Mouse (Mus musculus): Measurements from ENCODE around the gene Ddx39b. TPM values are rescaled to one million over a fixed set of nuclear protein-coding genes. Genes with fewer than 3 reads are reported as not detected.
A peak's percentile ranks its signal among the peaks of the same experiment; 100 is the strongest.

The Ddx39b gene
- total and polyA plus RNA-seq, 3 experiments = 206 to 787 (median 581) TPM

DNA sequence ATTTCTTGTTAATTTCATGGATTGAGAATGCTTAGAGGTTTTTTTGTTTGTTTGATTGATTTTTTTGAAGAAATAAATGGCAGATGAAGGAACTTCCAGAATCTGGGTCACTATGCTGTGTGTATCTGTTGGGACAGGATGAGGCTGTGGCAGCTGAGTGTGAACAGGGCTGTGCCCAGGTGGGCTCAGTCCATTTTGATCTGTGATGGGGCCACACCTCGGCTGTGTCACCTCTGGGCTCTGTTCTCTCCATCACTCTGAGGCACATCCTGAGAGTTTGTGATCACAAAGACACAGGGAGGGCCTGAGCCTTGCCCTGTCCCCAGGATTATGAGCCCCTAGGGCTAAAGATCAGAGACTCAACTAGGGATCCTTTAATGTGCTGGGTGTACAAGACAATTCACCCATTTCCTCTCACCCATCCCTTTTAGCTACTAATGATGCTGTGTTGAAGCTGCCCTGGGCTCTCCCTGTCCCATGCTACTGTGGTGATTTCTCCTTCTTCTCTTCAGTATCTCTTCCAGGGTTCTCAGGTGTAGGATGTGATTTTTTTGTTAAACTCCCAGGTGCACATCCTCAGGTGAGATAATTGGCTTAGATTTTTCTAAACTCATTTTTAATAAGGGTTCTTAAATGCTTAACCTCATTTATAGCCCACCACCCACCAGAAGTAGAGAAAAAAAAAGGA is 26.0 kb downstream of the Ddx39b start:
- no peak overlapping the region for H3K4me3 ChIP-seq (ENCODE audit: control insufficient read depth in 1 of 2, insufficient read depth in 1 of 2, low read depth in 2 of 2, low read length in 2 of 2)
- H3K27ac ChIP-seq (ENCODE audit: control insufficient read depth, low read depth, low read length) = no peak overlapping the region
- H3K9ac ChIP-seq (ENCODE audit: control insufficient read depth, low read depth, low read length, poor library complexity, severe bottlenecking) = no peak overlapping the region
- no peaks in the 10 kb centered on the region for H3K27me3 ChIP-seq (ENCODE audit: control insufficient read depth in 1 of 2, insufficient read depth in 2 of 2, low read length in 2 of 2)
- TF ChIP-seq TAL1 (IDR thresholded peaks at IDR 0.05; ENCODE audit: low read length) (no peak), ZMIZ1 (IDR thresholded peaks at IDR 0.05; ENCODE audit: low read depth, low read length) (0 out of 2 replicates have a peak, but pooled peaks have one; percentile 33), MYB (IDR thresholded peaks at IDR 0.05; ENCODE audit: low read depth, low read length) (no peak), MYC (IDR thresholded peaks at IDR 0.05; ENCODE audit: low read depth, low read length) (no peak), SIN3A (IDR thresholded peaks at IDR 0.05; ENCODE audit: low read length) (0 out of 2 replicates have a peak, but pooled peaks have one; percentile 28), NELFE (IDR thresholded peaks at IDR 0.05; ENCODE audit: low read depth, low read length) (no peak), UBTF (IDR thresholded peaks at IDR 0.05; ENCODE audit: borderline replicate concordance, insufficient read depth, low read depth, low read length) (no peak)
- no peaks in the 10 kb centered on the region for H3K9me3 ChIP-seq (replicated peaks; ENCODE audit: insufficient read depth, low read length)
- DNase-seq (ENCODE audit: low read depth, low spot score) = no peak
- H3K36me3 ChIP-seq (ENCODE audit: control insufficient read depth in 1 of 2, insufficient read depth in 2 of 2, low read length in 2 of 2) = no peaks in the 10 kb centered on the region
- no peaks in the 10 kb centered on the region for H3K4me1 ChIP-seq (ENCODE audit: control insufficient read depth in 1 of 2, insufficient read depth in 2 of 2, low read length in 2 of 2)
- H3K79me2 ChIP-seq (ENCODE audit: control insufficient read depth, insufficient read depth, low read length, poor library complexity) = peaks cover 3% of the 10 kb centered on the region; the same call in 1 of the 2 replicates

- Histone ChIP-seq H3K4me1 (ENCODE audit: control insufficient read depth in 1 of 2, insufficient read depth in 2 of 2, low read length in 2 of 2) (no peaks in the 10 kb centered on the region), H3K9me3 (replicated peaks; ENCODE audit: insufficient read depth, low read length) (no peaks in the 10 kb centered on the region), H3K27ac (ENCODE audit: control insufficient read depth, low read depth, low read length) (no peak overlapping the region), H3K27me3 (ENCODE audit: control insufficient read depth in 1 of 2, insufficient read depth in 2 of 2, low read length in 2 of 2) (peaks cover 0 to 2% of the 10 kb centered on the region in 2 experiments; a peak in 2 of 4 replicates), H3K4me3 (ENCODE audit: control insufficient read depth in 1 of 2, insufficient read depth in 1 of 2, low read depth in 2 of 2, low read length in 2 of 2) (no peak overlapping the region), H3K9ac (ENCODE audit: control insufficient read depth, low read depth, low read length, poor library complexity, severe bottlenecking) (no peak overlapping the region), H3K36me3 (ENCODE audit: control insufficient read depth in 1 of 2, insufficient read depth in 2 of 2, low read length in 2 of 2) (no peaks in the 10 kb centered on the region), H3K79me2 (ENCODE audit: control insufficient read depth, insufficient read depth, low read length, poor library complexity) (no peaks in the 10 kb centered on the region)
- TF ChIP-seq HCFC1 (IDR thresholded peaks at IDR 0.05; ENCODE audit: low read depth, low read length) (peak; percentile 57; the same call in 1 of the 2 replicates), GATA1 (IDR thresholded peaks at IDR 0.05; ENCODE audit: low read depth, low read length) (no peak), ZC3H11A (IDR thresholded peaks at IDR 0.05; ENCODE audit: low read depth, low read length) (no peak), MAX (IDR thresholded peaks at IDR 0.05; ENCODE audit: low read length) (peak; percentile 74; the same call in 1 of the 2 replicates), CTCF (IDR thresholded peaks at IDR 0.05 in 2 of 3, conservative IDR thresholded peaks at IDR 0.05 in 1 of 3; ENCODE audit: control insufficient read depth in 1 of 3, insufficient read depth in 1 of 3, low read depth in 2 of 3, low read length in 3 of 3, poor library complexity in 1 of 3, severe bottlenecking in 1 of 3) (no peak), MXI1 (IDR thresholded peaks at IDR 0.05; ENCODE audit: low read depth, low read length) (peak; percentile 99), SIN3A (IDR thresholded peaks at IDR 0.05; ENCODE audit: low read length) (peak; percentile 100), KAT2A (conservative IDR thresholded peaks at IDR 0.05; ENCODE audit: low read depth, low read length) (no peak)
- peak; percentile 95 for DNase-seq (ENCODE audit: low read depth, low spot score)
Measured at GRCm38 (mm10) chr17:35269653-35270347, 28.3 kb downstream of the Ddx39b start.
